Mouse (Mus musculus): ENCODE data around the gene Med25. TPM values are rescaled to one million over a fixed set of nuclear protein-coding genes. Genes with fewer than 3 reads are reported as not detected.

Med25 gene
- polyA plus RNA-seq, 1 experiment from 2014 or later, result 59.5 TPM

DNA sequence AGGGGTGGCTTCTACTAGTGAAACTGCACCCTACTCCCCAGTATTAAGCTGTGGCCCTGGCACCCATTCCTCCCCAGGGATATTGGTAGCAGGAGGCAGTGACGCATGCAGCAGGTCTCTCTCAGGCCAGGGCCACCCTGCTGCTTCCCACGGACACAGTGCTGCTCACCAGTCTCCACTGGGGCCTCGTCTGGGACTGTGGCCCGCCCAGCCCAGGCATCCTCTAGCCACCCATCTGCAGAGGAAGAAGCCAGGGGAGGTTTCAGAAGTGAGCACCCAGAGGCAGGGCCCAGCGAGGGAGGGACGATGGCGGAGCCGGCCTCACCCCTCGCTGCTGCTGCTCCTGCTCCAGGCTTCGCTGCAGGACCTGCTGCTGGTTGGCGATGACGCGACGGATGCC, 29.3 kb downstream of the Med25 start:
- Histone ChIP-seq H3K9me3 (ENCODE audit: control insufficient read depth, low read length) (no peaks in the 10 kb centered on the region), H3K36me3 (ENCODE audit: control insufficient read depth, insufficient read depth, low read length) (peaks cover 66% of the 10 kb centered on the region), H3K4me3 (ENCODE audit: control insufficient read depth in 1 of 2, insufficient read depth in 1 of 2, low read depth in 1 of 2, low read length in 2 of 2) (no peak overlapping the region), H3K27me3 (ENCODE audit: control insufficient read depth, insufficient read depth, low read length) (no peaks in the 10 kb centered on the region), H3K9ac (ENCODE audit: low read length) (no peak overlapping the region), H3K4me2 (ENCODE audit: low read length) (no peak overlapping the region), H3K27ac (replicated peaks in 1 of 2; ENCODE audit: control insufficient read depth in 1 of 2, insufficient read depth in 1 of 2, low read depth in 2 of 2, low read length in 2 of 2) (no peak overlapping the region; a peak in 1 of 4 replicates), H3K4me1 (ENCODE audit: control insufficient read depth in 2 of 2, insufficient read depth in 2 of 2, low read length in 2 of 2) (peaks cover 35 to 45% of the 10 kb centered on the region in 2 experiments)
- ATAC-seq (ENCODE audit: insufficient number of reproducible peaks, insufficient read depth, low FRiP score, low read depth), result no peak
- 90% methylated on average over 14 of the region's 14 CpGs for WGBS

DNA sequence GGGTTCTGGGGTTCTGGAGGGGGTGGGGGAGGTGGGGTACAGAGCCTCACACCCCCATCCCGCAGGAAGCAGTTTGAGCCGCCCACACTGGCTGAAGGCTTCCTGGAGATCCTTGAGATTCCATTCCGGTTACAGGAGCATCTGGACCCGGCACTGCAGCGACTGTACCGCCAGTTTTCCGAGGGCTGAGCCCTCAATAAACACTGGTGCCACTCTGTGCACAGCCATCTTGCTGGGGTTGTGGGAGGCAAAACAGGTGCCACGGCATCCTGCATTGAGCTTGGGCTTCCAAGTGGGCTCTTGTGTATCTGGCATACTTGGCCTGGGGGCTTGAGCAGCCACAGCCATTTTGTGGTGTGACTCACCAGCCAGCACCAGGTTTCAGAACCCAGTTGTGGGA, 30.1 kb downstream of the Med25 start:
- 70% methylated on average over 8 of the region's 8 CpGs for WGBS
- H3K27ac ChIP-seq (replicated peaks in 1 of 2; ENCODE audit: control insufficient read depth in 1 of 2, insufficient read depth in 1 of 2, low read depth in 2 of 2, low read length in 2 of 2), result no peak overlapping the region
- no peak overlapping the region for H3K9ac ChIP-seq (ENCODE audit: low read length)
- no peak for ATAC-seq (ENCODE audit: insufficient number of reproducible peaks, insufficient read depth, low FRiP score, low read depth)
- no peaks in the 10 kb centered on the region for H3K27me3 ChIP-seq (ENCODE audit: control insufficient read depth, insufficient read depth, low read length)
- no peaks in the 10 kb centered on the region for H3K9me3 ChIP-seq (ENCODE audit: control insufficient read depth, low read length)
- peaks cover 29 to 43% of the 10 kb centered on the region in 2 experiments for H3K4me1 ChIP-seq (ENCODE audit: control insufficient read depth in 2 of 2, insufficient read depth in 2 of 2, low read length in 2 of 2)
- no peak overlapping the region for H3K4me2 ChIP-seq (ENCODE audit: low read length)
- H3K36me3 ChIP-seq (ENCODE audit: control insufficient read depth, insufficient read depth, low read length), result peaks cover 65% of the 10 kb centered on the region
- no peak overlapping the region for H3K4me3 ChIP-seq (ENCODE audit: control insufficient read depth in 1 of 2, insufficient read depth in 1 of 2, low read depth in 1 of 2, low read length in 2 of 2)

DNA sequence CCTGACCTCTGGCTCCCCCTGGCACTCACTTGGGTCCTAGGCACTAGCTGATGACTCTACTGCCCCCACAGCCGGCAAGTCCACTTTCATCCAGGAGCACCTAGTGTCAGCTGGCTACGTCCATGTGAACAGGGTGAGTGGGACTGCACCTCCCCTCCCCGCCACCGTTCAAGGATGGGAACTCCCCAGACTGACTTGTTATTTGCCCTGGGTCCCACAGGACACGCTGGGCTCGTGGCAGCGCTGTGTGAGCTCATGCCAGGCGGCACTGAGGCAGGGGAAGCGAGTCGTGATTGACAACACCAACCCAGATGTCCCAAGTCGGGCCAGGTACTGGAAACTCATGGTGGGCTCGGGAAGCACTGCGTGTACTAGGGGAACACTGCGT, 31.1 kb downstream of the Med25 start:
- no peak overlapping the region for H3K27ac ChIP-seq (replicated peaks in 1 of 2; ENCODE audit: control insufficient read depth in 1 of 2, insufficient read depth in 1 of 2, low read depth in 2 of 2, low read length in 2 of 2)
- H3K9ac ChIP-seq (ENCODE audit: low read length), result no peak overlapping the region
- H3K9me3 ChIP-seq (ENCODE audit: control insufficient read depth, low read length), result no peaks in the 10 kb centered on the region
- no peaks in the 10 kb centered on the region for H3K27me3 ChIP-seq (ENCODE audit: control insufficient read depth, insufficient read depth, low read length)
- peaks cover 22 to 37% of the 10 kb centered on the region in 2 experiments for H3K4me1 ChIP-seq (ENCODE audit: control insufficient read depth in 2 of 2, insufficient read depth in 2 of 2, low read length in 2 of 2)
- no peak for ATAC-seq (ENCODE audit: insufficient number of reproducible peaks, insufficient read depth, low FRiP score, low read depth)
- 88% methylated on average over 14 of the region's 14 CpGs for WGBS
- H3K4me2 ChIP-seq (ENCODE audit: low read length), result no peak overlapping the region
- peaks cover 61% of the 10 kb centered on the region for H3K36me3 ChIP-seq (ENCODE audit: control insufficient read depth, insufficient read depth, low read length)
- H3K4me3 ChIP-seq (ENCODE audit: control insufficient read depth in 1 of 2, insufficient read depth in 1 of 2, low read depth in 1 of 2, low read length in 2 of 2), result no peak overlapping the region

DNA sequence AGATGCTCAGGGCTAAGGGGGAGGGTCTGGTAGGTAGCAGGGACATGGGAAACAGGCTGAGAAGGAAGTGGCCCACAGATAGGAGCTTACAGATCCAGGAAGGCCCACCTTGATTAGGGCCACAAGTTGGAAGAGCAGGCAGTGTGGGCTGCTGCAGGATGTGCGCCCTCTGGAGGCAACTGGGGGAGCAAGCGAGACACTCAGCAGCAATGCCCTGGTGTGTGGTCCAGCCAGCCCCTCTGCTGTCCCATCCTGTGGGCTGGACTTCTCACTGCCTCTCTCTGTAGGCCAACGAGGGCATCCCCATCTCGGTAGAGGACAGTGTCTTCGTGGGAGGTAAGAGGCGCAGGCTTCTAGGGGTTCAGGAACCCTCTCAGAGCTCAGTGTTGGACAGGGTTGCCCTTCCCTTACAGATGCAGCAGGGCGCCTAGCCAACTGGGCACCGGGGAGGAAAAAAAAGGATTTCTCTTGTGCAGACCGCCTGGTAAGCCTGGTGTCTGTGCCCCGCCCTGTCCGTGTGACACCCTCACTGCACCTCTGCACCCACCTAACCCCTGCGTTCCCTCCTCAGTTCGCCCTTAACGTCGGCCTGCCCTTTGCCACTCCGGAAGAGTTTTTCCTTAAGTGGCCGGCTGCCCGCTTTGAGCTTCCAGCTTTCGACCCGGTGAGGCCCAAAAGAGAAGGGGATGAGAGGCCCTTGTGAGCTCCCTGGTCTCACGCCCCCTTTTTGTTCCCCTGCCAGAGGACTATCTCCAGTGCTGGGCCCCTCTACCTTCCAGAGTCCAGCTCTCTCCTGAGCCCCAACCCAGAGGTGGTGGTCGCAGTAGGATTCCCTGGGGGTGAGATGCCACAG, 31.7 kb downstream of the Med25 start:
- 59% methylated on average over 22 of the region's 22 CpGs for WGBS
- peaks cover 19 to 33% of the 10 kb centered on the region in 2 experiments for H3K4me1 ChIP-seq (ENCODE audit: control insufficient read depth in 2 of 2, insufficient read depth in 2 of 2, low read length in 2 of 2)
- no peak overlapping the region for H3K9ac ChIP-seq (ENCODE audit: low read length)
- H3K9me3 ChIP-seq (ENCODE audit: control insufficient read depth, low read length), result no peaks in the 10 kb centered on the region
- ATAC-seq (ENCODE audit: insufficient number of reproducible peaks, insufficient read depth, low FRiP score, low read depth), result no peak
- H3K27ac ChIP-seq (replicated peaks in 1 of 2; ENCODE audit: control insufficient read depth in 1 of 2, insufficient read depth in 1 of 2, low read depth in 2 of 2, low read length in 2 of 2), result no peak overlapping the region
- H3K4me2 ChIP-seq (ENCODE audit: low read length), result no peak overlapping the region
- peaks cover 57% of the 10 kb centered on the region for H3K36me3 ChIP-seq (ENCODE audit: control insufficient read depth, insufficient read depth, low read length)
- H3K27me3 ChIP-seq (ENCODE audit: control insufficient read depth, insufficient read depth, low read length), result no peaks in the 10 kb centered on the region
- H3K4me3 ChIP-seq (ENCODE audit: control insufficient read depth in 1 of 2, insufficient read depth in 1 of 2, low read depth in 1 of 2, low read length in 2 of 2), result no peak overlapping the region

DNA sequence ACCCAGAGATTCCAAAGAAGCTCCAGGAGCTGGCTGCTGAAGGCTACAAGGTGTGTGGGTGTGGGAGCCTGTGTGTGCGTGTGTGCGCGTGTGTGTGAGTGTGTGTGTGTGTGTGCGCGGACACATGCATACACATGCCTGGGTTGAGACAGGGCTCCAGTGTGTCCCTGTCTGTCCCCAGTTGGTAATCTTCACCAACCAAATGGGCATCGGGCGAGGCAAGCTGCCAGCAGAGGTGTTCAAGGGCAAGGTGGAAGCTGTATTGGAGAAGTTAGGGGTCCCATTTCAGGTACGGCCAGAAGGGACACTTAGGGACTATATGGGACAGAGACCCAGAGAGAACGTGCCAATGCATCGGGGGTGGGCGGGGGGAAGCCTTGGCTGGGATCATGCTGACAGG, 32.6 kb downstream of the Med25 start:
- no peaks in the 10 kb centered on the region for H3K27me3 ChIP-seq (ENCODE audit: control insufficient read depth, insufficient read depth, low read length)
- no peak overlapping the region for H3K27ac ChIP-seq (replicated peaks in 1 of 2; ENCODE audit: control insufficient read depth in 1 of 2, insufficient read depth in 1 of 2, low read depth in 2 of 2, low read length in 2 of 2)
- WGBS, result 87% methylated on average over 11 of the region's 11 CpGs
- no peak overlapping the region for H3K9ac ChIP-seq (ENCODE audit: low read length)
- H3K36me3 ChIP-seq (ENCODE audit: control insufficient read depth, insufficient read depth, low read length), result peaks cover 48% of the 10 kb centered on the region
- H3K4me2 ChIP-seq (ENCODE audit: low read length), result no peak overlapping the region
- no peak overlapping the region for H3K4me3 ChIP-seq (ENCODE audit: control insufficient read depth in 1 of 2, insufficient read depth in 1 of 2, low read depth in 1 of 2, low read length in 2 of 2)
- no peaks in the 10 kb centered on the region for H3K9me3 ChIP-seq (ENCODE audit: control insufficient read depth, low read length)
- no peak for ATAC-seq (ENCODE audit: insufficient number of reproducible peaks, insufficient read depth, low FRiP score, low read depth)
- H3K4me1 ChIP-seq (ENCODE audit: control insufficient read depth in 2 of 2, insufficient read depth in 2 of 2, low read length in 2 of 2), result peaks cover 14 to 30% of the 10 kb centered on the region in 2 experiments

DNA sequence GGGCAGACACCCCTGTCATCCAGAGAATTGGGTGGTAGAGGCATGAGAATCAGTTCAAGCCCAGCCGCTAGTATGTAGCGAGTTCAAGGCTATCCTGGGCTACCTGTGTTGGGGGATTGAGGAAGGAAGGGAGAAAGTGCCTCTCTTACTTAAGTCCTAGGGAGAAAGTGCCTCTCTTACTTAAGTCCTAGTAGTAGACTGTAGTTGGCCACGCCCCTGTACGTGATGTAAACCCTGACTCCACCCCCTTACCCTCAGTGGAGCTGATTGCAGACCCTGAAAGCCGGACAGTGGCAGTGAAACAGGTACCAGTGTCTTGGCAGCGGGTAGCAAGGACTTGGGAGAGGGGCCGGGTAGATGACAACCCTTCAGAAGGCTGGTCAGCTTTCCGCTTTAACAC, 34.6 kb downstream of the Med25 start:
- Histone ChIP-seq H3K9ac (ENCODE audit: low read length) (peak overlapping the region; percentile 92), H3K4me3 (ENCODE audit: control insufficient read depth in 1 of 2, insufficient read depth in 1 of 2, low read depth in 1 of 2, low read length in 2 of 2) (peak overlapping the region; percentile 86 to 94), H3K27ac (replicated peaks in 1 of 2; ENCODE audit: control insufficient read depth in 1 of 2, insufficient read depth in 1 of 2, low read depth in 2 of 2, low read length in 2 of 2) (peak overlapping the region in 1 of 2 experiments; percentile 92; a peak in 1 of 4 replicates), H3K27me3 (ENCODE audit: control insufficient read depth, insufficient read depth, low read length) (no peaks in the 10 kb centered on the region), H3K4me2 (ENCODE audit: low read length) (peak overlapping the region; percentile 95), H3K36me3 (ENCODE audit: control insufficient read depth, insufficient read depth, low read length) (peaks cover 37% of the 10 kb centered on the region), H3K9me3 (ENCODE audit: control insufficient read depth, low read length) (no peaks in the 10 kb centered on the region), H3K4me1 (ENCODE audit: control insufficient read depth in 2 of 2, insufficient read depth in 2 of 2, low read length in 2 of 2) (peaks cover 16 to 35% of the 10 kb centered on the region in 2 experiments)
- no peak for ATAC-seq (ENCODE audit: insufficient number of reproducible peaks, insufficient read depth, low FRiP score, low read depth)
- 25% methylated on average over 8 of the region's 8 CpGs for WGBS

DNA sequence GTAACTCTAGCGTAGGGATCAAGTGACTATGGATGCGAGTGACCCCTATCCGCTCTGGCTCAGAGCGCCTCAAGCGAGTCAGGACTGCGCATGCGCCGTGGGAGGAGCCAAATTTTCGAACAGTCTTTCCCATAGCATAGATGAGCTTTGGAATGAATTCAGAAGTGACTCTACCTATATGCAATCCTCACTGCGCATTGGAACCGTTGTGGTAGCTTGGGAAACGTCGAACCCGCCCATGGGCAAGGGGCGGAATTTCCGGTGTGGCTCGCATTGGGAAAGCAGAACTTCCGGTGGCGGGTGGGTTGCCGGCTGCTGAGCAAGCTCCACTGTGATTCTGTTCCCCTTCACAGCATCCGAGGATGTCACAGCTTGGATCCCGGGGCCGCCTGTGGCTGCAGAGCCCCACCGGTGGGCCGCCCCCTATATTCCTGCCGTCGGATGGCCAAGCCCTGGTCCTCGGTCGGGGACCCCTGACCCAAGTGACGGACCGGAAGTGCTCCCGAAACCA, 35.4 kb downstream of the Med25 start, which contains the start of gene Pnkp:
TSS of gene Pnkp (plus strand) at position 98 of the 511 bp plus-strand sequence.
- peaks cover 35% of the 10 kb centered on the region for H3K36me3 ChIP-seq (ENCODE audit: control insufficient read depth, insufficient read depth, low read length)
- H3K9ac ChIP-seq (ENCODE audit: low read length), result peak within 1 kb of the TSS; percentile 92
- H3K4me1 ChIP-seq (ENCODE audit: control insufficient read depth in 2 of 2, insufficient read depth in 2 of 2, low read length in 2 of 2), result peaks cover 16 to 36% of the 10 kb centered on the region in 2 experiments
- H3K4me3 ChIP-seq (ENCODE audit: control insufficient read depth in 1 of 2, insufficient read depth in 1 of 2, low read depth in 1 of 2, low read length in 2 of 2), result peak within 1 kb of the TSS; percentile 86 to 94
- under 1% methylated on average over 32 of the region's 32 CpGs for WGBS
- H3K9me3 ChIP-seq (ENCODE audit: control insufficient read depth, low read length), result no peaks in the 10 kb centered on the region
- peak within 1 kb of the TSS; percentile 92 to 95 for H3K27ac ChIP-seq (replicated peaks in 1 of 2; ENCODE audit: control insufficient read depth in 1 of 2, insufficient read depth in 1 of 2, low read depth in 2 of 2, low read length in 2 of 2)
- 0 out of 2 replicates have a peak, but pooled peaks have one; percentile 23 for ATAC-seq (ENCODE audit: insufficient number of reproducible peaks, insufficient read depth, low FRiP score, low read depth)
- no peaks in the 10 kb centered on the region for H3K27me3 ChIP-seq (ENCODE audit: control insufficient read depth, insufficient read depth, low read length)
- H3K4me2 ChIP-seq (ENCODE audit: low read length), result peak within 1 kb of the TSS; percentile 95

Measured in heart, embryonic 14.5 days (tissue).